Mouse (Mus musculus) embryonic facial prominence, embryonic 11.5 days (tissue): Measurements from ENCODE around the gene Orai3. TPM values are rescaled to one million over a fixed set of nuclear protein-coding genes. Genes with fewer than 3 reads are reported as not detected.

Experiments used
- ATAC-seq: fragments of 200-750 bp; cut with Nextera tagmentation; replicated peaks from 2 replicates; pipeline ENCODE4 v1.8.0; 2017; ENCODE audit warnings: low read depth; ENCODE audit not compliant: insufficient number of reproducible peaks, low FRiP score, low TSS enrichment
- DNase-seq: peaks from one replicate; pipeline ENCODE4 v3.0.0-alpha.2; 2015; ENCODE audit warnings: low spot score
- H3K27ac ChIP-seq: fragments of 300-500 bp; sonication (generic); replicated peaks from 2 replicates; pipeline ENCODE4 v1.5.1; 2014; ENCODE audit warnings: mild to moderate bottlenecking, low read depth, low read length, control low read depth
- H3K27me3 ChIP-seq: fragments of 300-500 bp; sonication (generic); 2 replicates; pipeline ENCODE4 v1.6.1; 2014; ENCODE audit warnings: mild to moderate bottlenecking, low read length, moderate library complexity, mixed read lengths; ENCODE audit not compliant: control insufficient read depth, insufficient read depth
- H3K36me3 ChIP-seq: fragments of 300-500 bp; sonication (generic); replicated peaks from 2 replicates; pipeline ENCODE4 v1.6.1; 2014; ENCODE audit warnings: low read depth, mild to moderate bottlenecking, low read length, moderate library complexity, mixed read lengths; ENCODE audit not compliant: control insufficient read depth, insufficient read depth
- H3K4me1 ChIP-seq: fragments of 300-500 bp; sonication (generic); 2 replicates; pipeline ENCODE4 v1.6.1; 2014; ENCODE audit warnings: low read length, mixed read lengths; ENCODE audit not compliant: control insufficient read depth, insufficient read depth
- H3K4me2 ChIP-seq: fragments of 300-500 bp; sonication (generic); 2 replicates; pipeline ENCODE4 v1.6.1; 2014; ENCODE audit warnings: low read depth, mild to moderate bottlenecking, control low read depth, low read length, moderate library complexity
- H3K4me3 ChIP-seq: fragments of 300-500 bp; sonication (generic); 2 replicates; pipeline ENCODE4 v1.5.1; 2014; ENCODE audit warnings: low read depth, low read length, control low read depth
- H3K9ac ChIP-seq: fragments of 300-500 bp; sonication (generic); replicated peaks from 2 replicates; pipeline ENCODE4 v1.6.1; 2014; ENCODE audit warnings: mild to moderate bottlenecking, control low read depth, low read length
- H3K9me3 ChIP-seq: fragments of 300-500 bp; sonication (generic); replicated peaks from 2 replicates; pipeline ENCODE4 v1.6.1; 2016; ENCODE audit warnings: mild to moderate bottlenecking, low read length, inconsistent platforms, mixed read lengths; ENCODE audit not compliant: control insufficient read depth
- WGBS: fragments of 180-500 bp; shearing (Covaris S2); extraction: QIAGEN DNeasy Blood & Tissue Kit; methylation state at CpG from one replicate; pipeline ENCODE4 v1.1.7; 2014; 5-methylcytosine and 5-hydroxymethylcytosine counted together
- polyA plus RNA-seq: library from polyadenylated mRNA; unstranded; fragments of >200 nt; fragmentation: Nextera tagmentation; extraction: Ambion mirVana; gene quantifications from 2 replicates; pipeline ENCODE4 v1.2.1, GENCODE M21; 2014

The Orai3 gene
- polyA plus RNA-seq, 1 experiment from 2014 or later: 8.7 TPM

GRCm38 (mm10) chr7:127767671-127768345 is 1.8 kb upstream of the Orai3 start:
- DNase-seq: no peak
- Histone ChIP-seq H3K36me3 (peaks cover 10% of the 10 kb centered on the region), H3K9ac (no peak overlapping the region), H3K4me1 (peaks cover 2% of the 10 kb centered on the region; the same call in 1 of the 2 replicates), H3K9me3 (no peaks in the 10 kb centered on the region), H3K4me3 (no peak overlapping the region), H3K4me2 (no peak overlapping the region), H3K27me3 (no peaks in the 10 kb centered on the region), H3K27ac (no peak overlapping the region)
- WGBS: 93% methylated on average over 19 of the region's 19 CpGs
- ATAC-seq: no peak

GRCm38 (mm10) chr7:127768346-127768996 is 1.1 kb upstream of the Orai3 start:
- peaks cover 7% of the 10 kb centered on the region for H3K36me3 ChIP-seq
- 47% methylated on average over 12 of the region's 13 CpGs for WGBS
- 0 out of 2 replicates have a peak overlapping the region, but pooled peaks have one; percentile 2 for H3K27ac ChIP-seq
- no peak overlapping the region; the same call in 1 of the 2 replicates for H3K4me3 ChIP-seq
- H3K4me2 ChIP-seq: no peak overlapping the region
- no peaks in the 10 kb centered on the region for H3K27me3 ChIP-seq
- ATAC-seq (peak; percentile 60), DNase-seq (no peak)
- H3K9me3 ChIP-seq: no peaks in the 10 kb centered on the region
- no peak overlapping the region for H3K9ac ChIP-seq
- H3K4me1 ChIP-seq: peaks cover 2% of the 10 kb centered on the region; the same call in 1 of the 2 replicates

- Histone ChIP-seq H3K4me3 (peak overlapping the region; percentile 47), H3K4me1 (peaks cover 2% of the 10 kb centered on the region; the same call in 1 of the 2 replicates), H3K9me3 (no peaks in the 10 kb centered on the region), H3K27ac (peak overlapping the region; percentile 87), H3K4me2 (peak overlapping the region; percentile 81), H3K9ac (peak overlapping the region; percentile 72), H3K27me3 (no peaks in the 10 kb centered on the region), H3K36me3 (peaks cover 7% of the 10 kb centered on the region)
- ATAC-seq (peak; percentile 84), DNase-seq (peak; percentile 96)
- 1% methylated on average over 16 of the region's 16 CpGs for WGBS
These were observed 520 bp upstream of the Orai3 start for GRCm38 (mm10) chr7:127768997-127769593.

- ATAC-seq (peak; percentile 16; the same call in 1 of the 2 replicates), DNase-seq (peak; percentile 54)
- Histone ChIP-seq H3K9me3 (no peaks in the 10 kb centered on the region), H3K27me3 (no peaks in the 10 kb centered on the region), H3K4me1 (peaks cover 2% of the 10 kb centered on the region; the same call in 1 of the 2 replicates), H3K9ac (peak overlapping the region; percentile 72), H3K27ac (peak overlapping the region; percentile 87), H3K4me3 (peak overlapping the region; percentile 47), H3K36me3 (peaks cover 7% of the 10 kb centered on the region), H3K4me2 (peak overlapping the region; percentile 81)
- WGBS: 4% methylated on average over 27 of the region's 27 CpGs
These were observed 657 bp downstream of the Orai3 start for GRCm38 (mm10) chr7:127770039-127770905.

DNA sequence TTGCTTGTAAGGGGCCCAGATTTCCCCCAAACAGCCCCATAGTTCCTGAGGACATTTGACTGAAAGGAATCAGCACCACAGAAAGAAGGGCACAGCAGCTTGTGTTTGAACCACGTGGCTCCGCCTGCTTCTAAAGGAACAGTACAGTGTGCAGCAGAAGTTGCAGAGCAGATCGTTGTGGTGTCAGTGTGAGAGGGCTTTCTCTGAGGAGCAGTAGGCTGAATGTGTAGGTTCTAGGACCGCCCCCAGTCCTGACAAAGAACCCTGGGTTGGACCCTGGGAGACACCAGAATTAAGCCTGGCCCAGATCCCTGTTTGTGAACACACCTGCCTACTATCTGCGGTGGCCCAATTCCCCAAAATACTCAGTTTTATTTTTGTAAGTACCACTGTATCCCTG is 1.6 kb downstream of the Orai3 start:
- H3K36me3 ChIP-seq: no peaks in the 10 kb centered on the region; the same call in 1 of the 2 replicates
- no peak overlapping the region for H3K27ac ChIP-seq
- no peaks in the 10 kb centered on the region for H3K27me3 ChIP-seq
- ATAC-seq (no peak), DNase-seq (no peak)
- no peaks in the 10 kb centered on the region for H3K9me3 ChIP-seq
- 81% methylated on average over 5 of the region's 5 CpGs for WGBS
- H3K4me3 ChIP-seq: no peak overlapping the region
- no peak overlapping the region for H3K9ac ChIP-seq
- peak overlapping the region; percentile 81; the same call in 1 of the 2 replicates for H3K4me2 ChIP-seq
- H3K4me1 ChIP-seq: peaks cover 2% of the 10 kb centered on the region; the same call in 1 of the 2 replicates

DNA sequence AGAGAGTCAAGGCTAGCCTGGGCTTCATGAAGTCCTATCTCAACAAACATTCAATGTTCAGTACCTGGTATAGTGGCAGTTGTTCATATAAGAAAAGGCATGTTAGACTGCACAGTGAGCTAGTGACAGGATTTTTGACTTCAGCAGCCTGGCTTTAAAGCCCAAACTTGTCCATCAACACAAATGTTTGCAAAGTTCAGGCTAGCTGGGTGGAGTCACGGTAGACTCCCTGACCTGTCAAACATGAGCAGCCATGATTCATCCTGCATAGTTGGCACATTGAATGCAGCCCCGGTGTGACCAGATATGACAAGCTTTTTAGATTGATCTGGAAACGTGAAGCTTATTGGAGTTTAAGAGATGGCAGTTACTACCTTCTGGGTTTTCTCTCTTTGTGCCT is 2.5 kb downstream of the Orai3 start:
- no peak for ATAC-seq
- H3K27ac ChIP-seq: no peak overlapping the region
- 80% methylated on average over 3 of the region's 3 CpGs for WGBS
- peaks cover 2% of the 10 kb centered on the region; the same call in 1 of the 2 replicates for H3K4me1 ChIP-seq
- H3K36me3 ChIP-seq: no peaks in the 10 kb centered on the region; the same call in 1 of the 2 replicates
- no peaks in the 10 kb centered on the region for H3K9me3 ChIP-seq
- H3K4me3 ChIP-seq: no peak overlapping the region
- no peak for DNase-seq
- H3K4me2 ChIP-seq: no peak overlapping the region
- no peaks in the 10 kb centered on the region for H3K27me3 ChIP-seq
- H3K9ac ChIP-seq: no peak overlapping the region

- 79% methylated on average over 1 of the region's 1 CpGs for WGBS
- DNase-seq (no peak), ATAC-seq (no peak)
- H3K9me3 ChIP-seq: no peaks in the 10 kb centered on the region
- peaks cover 2% of the 10 kb centered on the region; the same call in 1 of the 2 replicates for H3K4me1 ChIP-seq
- H3K27me3 ChIP-seq: no peaks in the 10 kb centered on the region
- no peak overlapping the region for H3K4me2 ChIP-seq
- H3K4me3 ChIP-seq: no peak overlapping the region
- no peaks in the 10 kb centered on the region; the same call in 1 of the 2 replicates for H3K36me3 ChIP-seq
- no peak overlapping the region for H3K9ac ChIP-seq
- H3K27ac ChIP-seq: no peak overlapping the region
These were observed 2.9 kb downstream of the Orai3 start for GRCm38 (mm10) chr7:127772557-127772956.
